Mouse (Mus musculus) forebrain, postnatal 0 days (tissue): ENCODE data around the gene Gopc. TPM values are rescaled to one million over a fixed set of nuclear protein-coding genes. Genes with fewer than 3 reads are reported as not detected.
"Not testable (repeated sequence)": the region's sequence is repeated elsewhere in the genome, so short reads cannot be mapped to it uniquely, and the experiment has no call there.

Experiments
- ATAC-seq: fragments of 200-750 bp; cut with Nextera tagmentation; 2 replicates; pipeline ENCODE4 v1.8.0; 2017; ENCODE audit warnings: mild to moderate bottlenecking, moderate library complexity
- DNase-seq: peaks from one replicate; pipeline ENCODE4 v3.0.0-alpha.2; 2015
- H3K27ac ChIP-seq: fragments of 300-500 bp; sonication (generic); 2 replicates; pipeline ENCODE4 v1.5.1; 2014; ENCODE audit warnings: low read depth, mild to moderate bottlenecking, antibody characterized with exemption, low read length, moderate library complexity, mixed read lengths
- H3K27me3 ChIP-seq: fragments of 300-500 bp; sonication (generic); 2 replicates; pipeline ENCODE4 v1.6.1; 2014; ENCODE audit warnings: mild to moderate bottlenecking, low read length, mixed read lengths; ENCODE audit not compliant: insufficient read depth
- H3K36me3 ChIP-seq: fragments of 300-500 bp; sonication (generic); 2 replicates; pipeline ENCODE4 v1.6.1; 2014; ENCODE audit warnings: mild to moderate bottlenecking, moderate library complexity; ENCODE audit not compliant: insufficient read depth
- H3K4me1 ChIP-seq: fragments of 300-500 bp; sonication (generic); 2 replicates; pipeline ENCODE4 v1.6.1; 2014; ENCODE audit warnings: antibody characterized with exemption; ENCODE audit not compliant: insufficient read depth
- H3K4me2 ChIP-seq: fragments of 300-500 bp; sonication (generic); 2 replicates; pipeline ENCODE4 v1.6.1; 2014; ENCODE audit warnings: low read depth, mild to moderate bottlenecking, moderate library complexity
- H3K4me3 ChIP-seq: fragments of 300-500 bp; sonication (generic); 2 replicates; pipeline ENCODE4 v1.5.1; 2014; ENCODE audit warnings: low read depth, low read length, mixed read lengths
- H3K9ac ChIP-seq: fragments of 300-500 bp; sonication (generic); 2 replicates; pipeline ENCODE4 v1.6.1; 2014; ENCODE audit warnings: mild to moderate bottlenecking
- H3K9me3 ChIP-seq: fragments of 300-500 bp; sonication (generic); 2 replicates; pipeline ENCODE4 v1.6.1; 2016; ENCODE audit warnings: low read length
- CTCF ChIP-seq: sonication (generic); IDR thresholded peaks from 2 replicates; pipeline ENCODE4 v1.5.1; 2016; ENCODE audit warnings: antibody characterized with exemption, control low read depth, low read depth
- WGBS: fragments of 180-500 bp; shearing (Covaris S2); extraction: QIAGEN DNeasy Blood & Tissue Kit; methylation state at CpG from one replicate; pipeline ENCODE4 v1.1.7; 2014; 5-methylcytosine and 5-hydroxymethylcytosine counted together
- polyA plus RNA-seq: library from polyadenylated mRNA; unstranded; fragments of >200 nt; fragmentation: Nextera tagmentation; extraction: Ambion mirVana; gene quantifications from 2 replicates; pipeline ENCODE4 v1.2.1, GENCODE M21; 2015
- total RNA-seq: library from RNA; depleted of rRNA; stranded (reverse); fragments of >200 nt; gene quantifications from 2 replicates; pipeline ENCODE4 v1.2.3, GENCODE M21; 2014

The Gopc gene
- total and polyA plus RNA-seq, 2 experiments from 2014 or later = 22.8 to 22.9 TPM

GRCm38 (mm10) chr10:52353184-52353583, 28.7 kb downstream of the Gopc start:
- WGBS = 71% methylated on average over 9 of the region's 9 CpGs
- Histone ChIP-seq H3K4me3 (no peak overlapping the region), H3K4me2 (no peak overlapping the region), H3K27me3 (no peaks in the 10 kb centered on the region), H3K27ac (no peak overlapping the region), H3K36me3 (peaks cover 31% of the 10 kb centered on the region), H3K9me3 (no peaks in the 10 kb centered on the region), H3K9ac (no peak overlapping the region), H3K4me1 (no peaks in the 10 kb centered on the region)
- no peak for DNase-seq
- no peak for ATAC-seq
- no peak for TF ChIP-seq CTCF

GRCm38 (mm10) chr10:52343324-52343723, 38.6 kb downstream of the Gopc start:
- DNase-seq, H3K4me2 ChIP-seq, H3K9me3 ChIP-seq, H3K4me1 ChIP-seq, H3K9ac ChIP-seq, ATAC-seq, H3K27ac ChIP-seq, H3K27me3 ChIP-seq, H3K4me3 ChIP-seq: not testable (repeated sequence)
- H3K36me3 ChIP-seq = peaks cover 46% of the 10 kb centered on the region
- 95% methylated on average over 4 of the region's 4 CpGs for WGBS

- Histone ChIP-seq H3K4me3 (no peak overlapping the region), H3K9me3 (no peaks in the 10 kb centered on the region), H3K36me3 (peaks cover 7% of the 10 kb centered on the region; the same call in 1 of the 2 replicates), H3K27me3 (no peaks in the 10 kb centered on the region), H3K4me1 (no peaks in the 10 kb centered on the region), H3K27ac (no peak overlapping the region), H3K4me2 (no peak overlapping the region), H3K9ac (no peak overlapping the region)
- ATAC-seq (0 out of 2 replicates have a peak, but pooled peaks have one; percentile 34), DNase-seq (peak; percentile 78)
- peak; percentile 76 for TF ChIP-seq CTCF
- 0% methylated on average over 1 of the region's 1 CpGs for WGBS
Measured at GRCm38 (mm10) chr10:52331007-52331406, 50.9 kb downstream of the Gopc start.

GRCm38 (mm10) chr10:52321918-52322317, 60.0 kb downstream of the Gopc start:
- no peaks in the 10 kb centered on the region for H3K9me3 ChIP-seq
- no peak overlapping the region for H3K4me3 ChIP-seq
- WGBS = 91% methylated on average over 3 of the region's 3 CpGs

GRCm38 (mm10) chr10:52319506-52320286, 62.2 kb downstream of the Gopc start:
- DNase-seq (no peak), ATAC-seq (peak; percentile 16; the same call in 1 of the 2 replicates)
- Histone ChIP-seq H3K4me2 (no peak overlapping the region), H3K27ac (no peak overlapping the region), H3K9ac (no peak overlapping the region), H3K4me3 (no peak overlapping the region), H3K4me1 (no peaks in the 10 kb centered on the region), H3K27me3 (no peaks in the 10 kb centered on the region), H3K9me3 (no peaks in the 10 kb centered on the region), H3K36me3 (0 out of 2 replicates have a peak, but pooled peaks cover 11% of the 10 kb centered on the region)
- 90% methylated on average over 28 of the region's 28 CpGs for WGBS
- no peak for TF ChIP-seq CTCF

More at GRCm38 (mm10) chr10:52321918-52322317, 60.0 kb downstream of the Gopc start:
- DNase-seq (no peak), ATAC-seq (0 out of 2 replicates have a peak, but pooled peaks have one; percentile 32)
- Histone ChIP-seq H3K27ac (no peak overlapping the region), H3K4me2 (no peak overlapping the region), H3K27me3 (no peaks in the 10 kb centered on the region), H3K4me1 (no peaks in the 10 kb centered on the region), H3K9ac (no peak overlapping the region), H3K36me3 (0 out of 2 replicates have a peak, but pooled peaks cover 11% of the 10 kb centered on the region)
- TF ChIP-seq CTCF = no peak

GRCm38 (mm10) chr10:52309196-52309595, 72.7 kb downstream of the Gopc start:
- H3K4me3 ChIP-seq = no peak overlapping the region
- H3K27ac ChIP-seq = no peak overlapping the region
- H3K36me3 ChIP-seq = peaks cover 10% of the 10 kb centered on the region; the same call in 1 of the 2 replicates
- TF ChIP-seq CTCF = no peak
- H3K9me3 ChIP-seq = no peaks in the 10 kb centered on the region
- H3K9ac ChIP-seq = no peak overlapping the region
- H3K4me2 ChIP-seq = no peak overlapping the region
- no peaks in the 10 kb centered on the region for H3K27me3 ChIP-seq
- 88% methylated on average over 8 of the region's 8 CpGs for WGBS
- no peaks in the 10 kb centered on the region for H3K4me1 ChIP-seq
- DNase-seq = no peak
- no peak for ATAC-seq

- Histone ChIP-seq H3K9ac (no peak overlapping the region), H3K9me3 (no peaks in the 10 kb centered on the region), H3K4me1 (no peaks in the 10 kb centered on the region), H3K4me3 (no peak overlapping the region), H3K36me3 (peaks cover 4% of the 10 kb centered on the region; the same call in 1 of the 2 replicates), H3K27me3 (no peaks in the 10 kb centered on the region), H3K4me2 (no peak overlapping the region), H3K27ac (no peak overlapping the region)
- TF ChIP-seq CTCF = no peak
- no peak for DNase-seq
- WGBS = 47% methylated on average over 7 of the region's 7 CpGs
- no peak for ATAC-seq
Measured at GRCm38 (mm10) chr10:52304574-52304973, 77.3 kb downstream of the Gopc start.
